Mouse (Mus musculus) liver, embryonic 14.5 days (tissue): Measurements from ENCODE around the gene Tmprss4. TPM values are rescaled to one million over a fixed set of nuclear protein-coding genes. Genes with fewer than 3 reads are reported as not detected.

Source experiments
- ATAC-seq: fragments of 200-750 bp; cut with Nextera tagmentation; 2 replicates; pipeline ENCODE4 v1.8.0; 2017; ENCODE audit warnings: moderate number of reproducible peaks, mild to moderate bottlenecking, moderate library complexity; ENCODE audit not compliant: insufficient read depth
- DNase-seq, 3 experiments: peaks; one replicate each; pipeline ENCODE4 v3.0.0-alpha.2; 2012 to 2013; ENCODE audit warnings: low read depth in 3 of 3, low spot score in 3 of 3
- H3K27ac ChIP-seq: fragments of 300-500 bp; sonication (generic); 2 replicates; pipeline ENCODE4 v1.5.1; 2014; ENCODE audit warnings: moderate library complexity, mild to moderate bottlenecking, control low read depth, inconsistent platforms
- H3K27me3 ChIP-seq: fragments of 300-500 bp; sonication (generic); 2 replicates; pipeline ENCODE4 v1.6.1; 2014; ENCODE audit warnings: mild to moderate bottlenecking, low read length, moderate library complexity; ENCODE audit not compliant: control insufficient read depth, insufficient read depth
- H3K36me3 ChIP-seq: fragments of 300-500 bp; sonication (generic); replicated peaks from 2 replicates; pipeline ENCODE4 v1.6.1; 2014; ENCODE audit warnings: low read depth; ENCODE audit not compliant: control insufficient read depth, insufficient read depth
- H3K4me1 ChIP-seq, 2 experiments: fragments of 200-500 bp in 1 of 2; fragments of 300-500 bp in 1 of 2; sonication (generic) in 1 of 2; replicated peaks; 2 replicates each; pipeline ENCODE4 v1.6.1; 2012 to 2014; ENCODE audit warnings: antibody characterized with exemption in 1 of 2, inconsistent platforms in 1 of 2, low read length in 1 of 2; ENCODE audit not compliant: control insufficient read depth in 2 of 2, insufficient read depth in 2 of 2
- H3K4me2 ChIP-seq: fragments of 300-500 bp; sonication (generic); 2 replicates; pipeline ENCODE4 v1.6.1; 2014; ENCODE audit warnings: low read depth, mild to moderate bottlenecking, control low read depth, moderate library complexity
- H3K4me3 ChIP-seq, 2 experiments: fragments of 200-500 bp in 1 of 2; fragments of 300-500 bp in 1 of 2; sonication (generic) in 1 of 2; 2 replicates each; pipeline ENCODE4 v1.5.1; 2012 to 2014; ENCODE audit warnings: low read depth in 2 of 2, low read length in 2 of 2, mild to moderate bottlenecking in 2 of 2, control low read depth in 1 of 2, inconsistent platforms in 1 of 2, moderate library complexity in 1 of 2; ENCODE audit not compliant: insufficient read depth in 1 of 2
- H3K9ac ChIP-seq: fragments of 300-500 bp; sonication (generic); replicated peaks from 2 replicates; pipeline ENCODE4 v1.6.1; 2014; ENCODE audit warnings: mild to moderate bottlenecking, control low read depth, moderate library complexity
- H3K9me3 ChIP-seq: fragments of 300-500 bp; sonication (generic); 2 replicates; pipeline ENCODE4 v1.6.1; 2016; ENCODE audit warnings: low read length, mixed read lengths; ENCODE audit not compliant: control insufficient read depth
- CTCF ChIP-seq: IDR thresholded peaks from 2 replicates; pipeline ENCODE4 v1.5.1; 2016; ENCODE audit warnings: antibody characterized with exemption, low read depth, control low read depth
- EP300 ChIP-seq: IDR thresholded peaks from 2 replicates; pipeline ENCODE4 v1.6.1; 2016; ENCODE audit warnings: antibody characterized with exemption, low read depth
- WGBS: fragments of 180-500 bp; shearing (Covaris S2); extraction: QIAGEN DNeasy Blood & Tissue Kit; methylation state at CpG from one replicate; pipeline ENCODE4 v1.1.7; 2014; ENCODE audit not compliant: insufficient replicate concordance; 5-methylcytosine and 5-hydroxymethylcytosine counted together
- polyA plus RNA-seq, 2 experiments: library from polyadenylated mRNA; depleted of rRNA in 1 of 2; stranded (reverse) in 1 of 2; unstranded in 1 of 2; fragments of >200 nt; fragmentation: Nextera tagmentation in 1 of 2; extraction: Ambion mirVana in 1 of 2; gene quantifications; 2 replicates each; pipeline versions ENCODE4 v1.2.1 to v1.2.3; 2012 to 2014

The Tmprss4 gene
- polyA plus RNA-seq, 2 experiments: 0.05 to 0.06 TPM

- H3K27ac ChIP-seq: no peak overlapping the region
- TF ChIP-seq CTCF (no peak), EP300 (no peak)
- 51% methylated on average over 5 of the region's 5 CpGs for WGBS
- no peak overlapping the region for H3K4me2 ChIP-seq
- ATAC-seq (no peak), DNase-seq (no peak)
- H3K9me3 ChIP-seq: no peaks in the 10 kb centered on the region
- no peak overlapping the region for H3K9ac ChIP-seq
- H3K36me3 ChIP-seq: no peaks in the 10 kb centered on the region
- H3K4me1 ChIP-seq: peaks cover 0 to 8% of the 10 kb centered on the region in 2 experiments; a peak in 2 of 4 replicates
- H3K4me3 ChIP-seq: no peak overlapping the region
- no peaks in the 10 kb centered on the region for H3K27me3 ChIP-seq
Observed at GRCm38 (mm10) chr9:45201319-45201947, 2.5 kb downstream of the Tmprss4 start.

DNA sequence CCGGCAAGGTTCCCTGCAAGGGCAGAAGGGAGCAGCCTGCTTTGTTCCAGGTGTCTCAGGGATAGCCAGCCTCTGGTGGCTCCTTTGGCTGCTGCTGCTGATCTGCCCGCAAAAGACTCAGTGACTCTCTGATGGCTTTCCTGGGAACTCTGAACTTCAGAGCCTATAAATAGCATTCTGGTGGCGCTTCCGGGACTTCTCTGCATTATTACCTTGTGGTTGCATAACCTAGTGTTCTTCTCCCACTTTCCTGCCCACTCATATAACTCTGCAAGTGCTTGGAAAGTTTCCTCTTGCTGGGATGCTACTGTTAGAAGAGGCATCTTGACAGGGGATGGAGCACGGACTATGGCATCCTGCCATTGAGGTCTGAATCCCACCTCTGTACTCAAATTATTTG is 6.3 kb downstream of the Tmprss4 start:
- Histone ChIP-seq H3K4me2 (no peak overlapping the region), H3K27me3 (no peaks in the 10 kb centered on the region), H3K9ac (no peak overlapping the region), H3K4me3 (no peak overlapping the region), H3K4me1 (peaks cover 0 to 8% of the 10 kb centered on the region in 2 experiments; a peak in 2 of 4 replicates), H3K9me3 (no peaks in the 10 kb centered on the region), H3K27ac (no peak overlapping the region), H3K36me3 (no peaks in the 10 kb centered on the region)
- ATAC-seq (no peak), DNase-seq (no peak)
- TF ChIP-seq CTCF (no peak), EP300 (no peak)
- 56% methylated on average over 5 of the region's 5 CpGs for WGBS

GRCm38 (mm10) chr9:45196125-45196830 is 7.6 kb downstream of the Tmprss4 start:
- H3K4me3 ChIP-seq: no peak overlapping the region
- no peak overlapping the region for H3K27ac ChIP-seq
- H3K36me3 ChIP-seq: no peaks in the 10 kb centered on the region
- H3K9me3 ChIP-seq: no peaks in the 10 kb centered on the region
- DNase-seq (no peak), ATAC-seq (no peak)
- WGBS: 45% methylated on average over 8 of the region's 8 CpGs
- H3K27me3 ChIP-seq: no peaks in the 10 kb centered on the region
- no peak overlapping the region for H3K4me2 ChIP-seq
- no peaks in the 10 kb centered on the region for H3K4me1 ChIP-seq
- TF ChIP-seq EP300 (no peak), CTCF (no peak)
- no peak overlapping the region for H3K9ac ChIP-seq

DNA sequence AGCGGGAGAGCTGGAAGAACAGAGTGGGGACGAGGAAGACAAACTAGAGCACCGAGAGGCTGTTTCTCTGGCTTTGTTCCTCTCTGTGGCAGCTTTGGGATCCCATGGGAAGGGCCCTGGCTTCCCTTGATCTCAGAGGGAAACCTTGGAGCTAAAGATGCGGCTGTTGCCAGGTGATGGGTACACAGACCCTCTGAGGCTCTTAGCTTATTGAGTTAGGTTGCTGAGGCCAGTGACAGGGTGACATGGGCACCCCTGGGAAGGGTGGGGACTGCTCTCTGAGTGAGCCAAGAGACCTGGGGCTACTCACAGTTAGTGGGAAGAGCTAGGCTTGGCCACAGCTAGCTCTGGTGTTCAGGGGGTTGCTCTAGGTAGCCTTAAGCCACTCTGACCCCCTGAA is 8.4 kb downstream of the Tmprss4 start:
- H3K27ac ChIP-seq: no peak overlapping the region
- no peak overlapping the region for H3K4me3 ChIP-seq
- ATAC-seq (no peak), DNase-seq (no peak)
- WGBS: 53% methylated on average over 4 of the region's 4 CpGs
- no peaks in the 10 kb centered on the region for H3K9me3 ChIP-seq
- H3K4me1 ChIP-seq: no peaks in the 10 kb centered on the region
- TF ChIP-seq CTCF (no peak), EP300 (no peak)
- H3K4me2 ChIP-seq: no peak overlapping the region
- no peak overlapping the region for H3K9ac ChIP-seq
- no peaks in the 10 kb centered on the region for H3K27me3 ChIP-seq
- H3K36me3 ChIP-seq: no peaks in the 10 kb centered on the region

GRCm38 (mm10) chr9:45189661-45190174 is 14.2 kb downstream of the Tmprss4 start:
- no peak for TF ChIP-seq EP300
- no peak for TF ChIP-seq CTCF
- Histone ChIP-seq H3K4me3 (no peak overlapping the region), H3K9me3 (no peaks in the 10 kb centered on the region), H3K4me1 (no peaks in the 10 kb centered on the region), H3K27me3 (no peaks in the 10 kb centered on the region), H3K27ac (no peak overlapping the region), H3K4me2 (no peak overlapping the region), H3K9ac (no peak overlapping the region), H3K36me3 (no peaks in the 10 kb centered on the region)
- DNase-seq: no peak
- 68% methylated on average over 4 of the region's 4 CpGs for WGBS
- ATAC-seq: no peak
